Mouse (Mus musculus) small intestine, adult 2 months (tissue): ENCODE results near the gene Mindy4b-ps.

Experiments used
- CTCF ChIP-seq: fragments of 200-500 bp; IDR thresholded peaks from 2 replicates; pipeline ENCODE4 v1.5.1; 2012; ENCODE audit warnings: low read depth, mild to moderate bottlenecking, control low read depth, inconsistent platforms, low read length, moderate library complexity, mixed read lengths; ENCODE audit not compliant: insufficient replicate concordance, insufficient read length; ENCODE audit errors: extremely low read depth
- POLR2A ChIP-seq: fragments of 200-500 bp; IDR thresholded peaks from 2 replicates; pipeline ENCODE4 v1.6.1; 2012; ENCODE audit warnings: low read depth, mild to moderate bottlenecking, control low read depth, inconsistent platforms, low read length, moderate library complexity

GRCm38 (mm10) chr3:58785863-58786262 lies 36.2 kb downstream of the Mindy4b-ps start:
- TF ChIP-seq CTCF: peak; percentile 51; the same call in 1 of the 2 replicates
- no peak for TF ChIP-seq POLR2A
